Mouse (Mus musculus) CD4-positive, CD25-positive, alpha-beta regulatory T cell, adult 2 months (primary cell): ENCODE data around the gene Clec5a.
"Not testable (repeated sequence)": the region's sequence is repeated elsewhere in the genome, so short reads cannot be mapped to it uniquely, and the experiment has no call there.

ENCODE experiments used
- DNase-seq: peaks from one replicate; pipeline ENCODE4 v3.0.0-alpha.2; 2012; ENCODE audit warnings: low read depth, low spot score

The Clec5a gene

DNA sequence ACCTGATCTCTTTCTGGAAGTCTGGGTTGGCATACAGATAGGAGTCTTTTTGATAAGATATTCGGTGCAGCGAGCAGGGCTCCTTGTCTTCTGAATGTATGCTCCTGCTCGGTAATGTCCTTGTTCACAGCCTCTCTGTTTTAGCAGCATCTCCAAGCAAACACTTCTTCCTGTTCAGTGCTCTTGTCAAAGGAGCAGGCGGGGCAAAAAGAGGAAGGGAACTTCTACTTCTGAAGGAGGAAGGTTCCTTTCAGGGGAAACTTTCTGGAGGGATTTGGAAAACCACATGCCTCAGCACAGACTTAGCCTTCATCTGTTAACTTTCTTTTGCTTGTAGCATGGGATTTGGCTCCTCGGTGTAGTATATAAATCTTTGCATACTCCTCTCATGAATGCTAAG, at the start of gene Clec5a:
Gene Clec5a (minus strand): TSS at position 177 of the 400 bp plus-strand sequence.
- no peak for DNase-seq

DNA sequence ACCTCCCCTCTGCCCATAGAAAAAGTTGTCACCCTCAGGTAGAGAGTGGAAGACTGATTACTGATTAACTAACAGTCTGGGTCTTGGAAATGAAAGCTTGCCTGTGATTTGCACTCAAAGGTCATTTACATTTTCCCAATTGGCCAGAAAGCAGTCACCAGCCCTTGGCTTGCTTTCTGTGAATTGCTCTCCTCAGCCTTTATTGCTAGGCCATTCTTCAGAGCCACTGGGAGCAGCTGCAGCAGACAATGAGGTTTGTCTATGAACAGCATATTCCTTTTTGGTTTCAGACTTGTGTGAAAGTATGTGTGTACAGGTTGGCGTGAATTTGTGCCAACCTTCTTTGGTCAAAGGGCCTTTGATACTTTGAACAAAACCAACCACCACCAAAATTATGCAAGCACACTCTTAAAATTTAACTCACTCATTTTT, 49.0 kb upstream of the Clec5a start:
- DNase-seq = no peak

DNA sequence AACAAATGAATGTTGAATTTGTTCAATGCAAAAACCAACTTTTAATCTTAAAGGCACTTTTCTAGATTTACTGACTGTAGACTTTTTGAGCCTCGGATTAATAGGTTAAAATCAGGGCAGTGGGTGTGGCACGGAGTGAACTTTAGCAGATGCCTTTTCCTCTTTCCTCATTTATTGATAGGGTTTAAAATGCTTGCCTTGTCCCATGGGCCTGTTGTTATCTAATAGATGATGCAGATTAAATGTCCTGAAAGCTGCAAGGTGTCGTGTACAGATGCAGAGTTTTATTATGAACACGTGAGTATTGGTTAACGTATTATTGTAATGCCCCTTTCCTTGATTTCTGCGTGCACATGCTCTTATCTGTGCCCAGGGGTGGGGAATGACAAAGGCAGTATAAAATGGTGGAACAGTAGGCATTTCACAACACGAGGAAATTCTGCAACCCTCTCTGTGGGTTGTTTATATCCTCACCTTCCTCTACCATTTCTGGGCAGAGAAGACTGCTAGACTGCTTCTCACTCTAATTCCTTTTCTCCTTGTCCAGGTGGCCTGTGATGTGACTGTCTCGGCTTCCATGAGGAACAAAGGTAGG, 42.9 kb upstream of the Clec5a start, which contains the start of gene Mgam:
Gene Mgam (plus strand): TSS at position 426 of the 595 bp plus-strand sequence.
- no peak for DNase-seq

DNA sequence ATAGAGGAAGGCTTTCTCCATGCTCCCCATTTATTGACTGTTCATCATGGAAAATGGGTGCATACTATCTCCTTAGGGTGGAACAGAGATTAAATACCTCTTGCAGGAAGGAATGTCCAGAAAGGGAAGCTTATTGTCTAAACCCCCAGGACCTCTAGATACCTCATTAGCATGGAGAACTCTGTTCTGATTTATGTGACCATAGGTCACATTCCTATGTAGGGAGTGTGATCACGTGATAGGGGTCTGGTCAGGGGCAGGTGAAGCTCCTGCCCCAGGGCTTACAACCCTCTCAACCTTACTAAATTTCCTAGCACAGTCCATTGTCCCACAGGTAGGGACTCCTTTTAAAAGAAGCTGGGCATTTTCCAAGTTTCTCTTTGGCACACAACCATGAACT, 40.5 kb upstream of the Clec5a start:
- no peak for DNase-seq

DNA sequence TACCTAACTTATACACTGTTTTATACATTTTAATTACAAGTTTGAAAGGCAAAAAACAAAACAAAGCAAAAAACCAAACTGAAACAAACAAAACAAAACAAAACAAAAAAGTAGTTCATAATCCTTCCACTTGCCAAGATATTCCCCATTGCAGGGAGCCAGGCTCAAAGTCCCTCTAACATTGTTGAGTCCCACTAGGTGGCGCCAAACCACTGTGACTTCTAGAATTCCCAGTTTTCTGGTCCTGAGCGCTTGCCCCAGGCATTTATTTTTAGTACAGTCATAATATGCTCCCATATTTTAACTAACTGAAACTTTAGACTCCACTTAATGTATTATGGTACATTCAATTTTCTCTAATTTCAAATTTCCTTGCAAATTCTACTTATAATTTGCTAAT, 32.3 kb upstream of the Clec5a start:
- peak; percentile 51 for DNase-seq

DNA sequence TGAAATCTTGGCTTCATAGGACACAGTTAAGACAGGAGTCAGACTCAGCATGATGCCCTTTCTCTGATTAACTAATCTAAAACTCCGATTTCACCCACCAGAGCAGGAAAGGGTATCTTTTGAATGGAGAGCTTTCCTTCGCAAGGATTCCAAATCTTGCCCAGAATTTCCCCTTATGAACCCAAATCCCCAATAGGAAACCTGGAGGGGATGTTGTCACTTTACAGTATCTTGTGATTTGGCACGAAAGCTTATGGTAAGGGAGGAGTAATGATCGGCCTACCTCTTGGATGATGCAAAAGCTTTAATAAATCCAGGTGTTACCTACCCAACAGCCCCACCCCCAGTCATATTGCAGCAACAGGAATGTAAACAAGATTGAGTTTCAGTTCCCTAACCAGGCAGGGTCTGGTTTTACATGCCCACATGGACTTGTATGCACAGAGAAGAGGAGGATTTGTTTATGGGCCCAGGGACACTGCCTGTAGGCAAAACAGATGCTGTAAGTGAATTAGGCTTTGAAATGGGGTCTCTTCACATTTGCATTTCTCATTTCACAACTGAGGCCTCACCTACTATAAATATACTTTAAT, 27.7 kb upstream of the Clec5a start, which contains the start of gene Tas2r138:
Gene Tas2r138 (minus strand): TSS at position 51 of the 593 bp plus-strand sequence.
- DNase-seq = no peak

DNA sequence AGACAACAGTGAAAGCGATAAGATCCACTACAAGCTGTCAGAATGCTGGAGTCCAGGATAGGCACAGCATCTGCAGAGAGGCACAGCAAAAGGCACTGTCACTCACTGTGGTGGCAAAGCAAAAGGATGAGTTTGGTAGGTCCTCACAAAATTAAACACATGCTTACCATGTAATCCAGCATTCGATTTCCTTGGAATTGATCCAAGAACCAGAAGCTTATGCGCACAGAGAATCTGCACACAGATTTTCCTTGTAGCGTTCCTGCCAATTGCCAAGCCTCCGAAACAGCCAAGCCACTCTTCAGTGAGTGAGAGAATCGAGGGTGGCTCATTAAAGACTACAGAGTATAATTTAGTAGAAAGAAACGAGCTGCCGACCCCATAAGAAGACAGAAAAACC, 24.6 kb upstream of the Clec5a start:
- no peak for DNase-seq

DNA sequence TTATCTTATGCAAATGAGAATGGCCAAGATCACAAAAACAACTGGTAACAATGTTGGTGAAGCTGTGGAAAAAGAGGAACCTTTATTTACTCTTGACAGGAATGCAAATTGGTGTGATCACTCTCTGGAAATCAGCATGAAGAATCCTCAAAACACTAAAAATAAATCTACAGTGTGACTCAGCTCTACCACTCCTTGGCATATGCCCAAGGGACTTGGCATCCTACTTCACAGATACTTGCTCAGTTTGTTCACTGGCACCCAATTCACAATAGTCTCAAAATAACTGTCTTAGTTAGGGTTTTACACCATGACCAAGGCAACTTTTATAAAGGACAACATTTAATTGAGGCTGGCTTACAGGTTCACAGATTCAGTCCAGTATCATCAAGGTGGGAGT, 21.8 kb upstream of the Clec5a start:
- DNase-seq = no peak

DNA sequence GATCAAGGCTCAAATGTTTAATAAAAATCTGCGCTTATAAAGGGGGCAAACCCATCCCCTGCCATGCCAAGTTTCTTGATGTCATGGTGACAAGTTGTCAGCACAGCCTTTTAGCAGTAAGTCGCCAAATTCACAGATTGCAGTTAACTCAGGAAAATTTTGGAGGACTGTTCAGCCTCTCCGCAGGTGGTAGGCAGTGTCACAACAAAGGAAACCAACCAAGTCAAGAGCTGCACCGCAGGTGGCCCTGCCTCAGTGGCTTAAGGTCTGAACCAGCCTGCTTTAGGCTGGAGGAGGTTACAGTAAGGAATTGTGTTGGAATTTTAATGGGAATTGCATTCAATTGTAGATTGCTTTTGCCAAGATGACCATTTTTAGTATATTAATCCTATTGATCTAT, 12.9 kb upstream of the Clec5a start:
- not testable (repeated sequence) for DNase-seq

DNA sequence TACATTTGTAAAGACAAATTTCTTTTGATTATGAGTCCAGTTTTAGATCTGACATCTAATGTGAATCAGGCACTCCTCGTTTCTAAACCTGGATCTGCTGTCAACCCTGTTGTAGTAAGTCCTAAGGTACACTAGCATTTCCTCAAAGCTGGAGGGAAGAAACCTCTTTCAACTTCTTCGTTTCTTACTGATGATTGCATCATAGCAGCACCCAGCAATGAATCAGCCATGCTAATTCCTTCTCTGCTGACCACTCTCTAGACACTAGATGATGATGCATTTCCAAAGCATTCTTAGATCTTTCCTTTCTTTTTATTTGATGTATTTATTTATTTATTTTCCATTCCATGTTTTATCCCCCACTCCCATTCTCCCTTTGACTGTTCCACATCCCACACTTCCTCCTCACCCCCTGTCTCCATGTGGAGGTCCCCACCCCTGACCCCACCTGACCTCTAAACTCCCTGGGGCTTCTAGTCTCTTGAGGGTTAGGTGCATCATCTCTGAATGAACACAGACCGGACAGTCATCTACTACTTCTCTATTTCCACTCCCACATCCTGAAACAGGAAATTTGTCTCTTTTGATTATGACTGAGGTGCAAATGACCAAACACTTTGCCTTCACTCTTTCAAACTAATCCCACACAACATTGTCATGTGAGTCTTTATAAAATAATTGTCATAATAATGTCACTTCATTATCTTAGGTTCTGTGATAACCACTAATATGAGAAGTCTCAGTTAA, 9.4 kb upstream of the Clec5a start:
- no peak for DNase-seq

DNA sequence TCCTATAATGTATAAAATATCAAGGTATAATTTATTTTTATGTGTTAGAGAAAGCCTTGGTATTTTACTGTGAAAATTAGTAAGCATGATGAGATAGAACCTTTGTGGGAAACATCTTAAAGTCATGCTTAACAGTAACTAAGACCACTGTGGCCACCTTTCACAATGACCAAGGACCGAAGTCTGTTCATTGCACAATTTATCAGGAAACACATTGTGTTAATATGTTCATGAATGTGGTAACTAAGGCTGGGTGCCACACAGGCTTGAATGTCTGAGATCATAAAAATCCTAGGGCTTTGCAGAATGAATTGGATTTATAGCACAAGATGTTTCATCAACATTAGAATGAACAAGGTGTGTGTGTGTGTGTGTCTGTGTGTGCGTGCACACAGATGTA, 2.7 kb upstream of the Clec5a start:
- no peak for DNase-seq

DNA sequence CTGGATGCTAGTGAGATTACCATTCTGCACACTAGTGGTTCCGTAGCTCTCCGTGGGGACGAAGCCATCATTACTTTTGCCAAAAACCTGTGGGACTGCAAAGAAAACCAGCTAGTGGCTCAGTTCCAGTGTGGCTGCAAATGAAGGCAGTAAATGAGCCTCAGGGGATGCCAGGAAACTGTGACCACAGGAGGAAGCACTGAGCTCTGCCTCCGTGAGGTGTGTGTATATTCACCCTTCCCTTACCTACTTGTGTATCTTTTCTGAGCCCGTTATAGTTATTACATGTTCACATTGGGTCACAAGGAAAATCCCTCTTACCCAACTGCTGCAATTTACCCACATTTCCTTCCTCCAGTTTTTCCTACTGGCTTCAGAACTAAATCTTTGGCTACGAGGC, 1.3 kb downstream of the Clec5a start:
- no peak for DNase-seq

DNA sequence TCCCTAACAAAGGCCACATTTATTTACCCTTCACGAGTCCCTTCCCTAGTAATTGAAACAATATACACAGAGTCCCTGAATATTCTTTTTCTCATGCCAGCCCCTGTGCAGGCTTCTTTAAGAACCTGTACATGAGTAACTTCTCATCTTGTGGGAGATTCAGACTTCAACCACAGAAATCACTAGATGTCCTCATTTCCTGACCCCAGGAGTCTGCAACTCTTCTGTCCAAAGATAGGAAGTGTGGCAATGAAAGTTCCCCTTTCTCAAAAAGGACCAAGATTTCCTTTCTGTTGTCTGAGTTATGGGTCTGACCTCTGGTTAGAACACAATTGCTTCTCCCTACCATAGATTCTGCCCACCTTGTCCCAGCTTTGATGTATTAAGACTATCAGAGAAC, 9.3 kb downstream of the Clec5a start:
- DNase-seq = no peak

DNA sequence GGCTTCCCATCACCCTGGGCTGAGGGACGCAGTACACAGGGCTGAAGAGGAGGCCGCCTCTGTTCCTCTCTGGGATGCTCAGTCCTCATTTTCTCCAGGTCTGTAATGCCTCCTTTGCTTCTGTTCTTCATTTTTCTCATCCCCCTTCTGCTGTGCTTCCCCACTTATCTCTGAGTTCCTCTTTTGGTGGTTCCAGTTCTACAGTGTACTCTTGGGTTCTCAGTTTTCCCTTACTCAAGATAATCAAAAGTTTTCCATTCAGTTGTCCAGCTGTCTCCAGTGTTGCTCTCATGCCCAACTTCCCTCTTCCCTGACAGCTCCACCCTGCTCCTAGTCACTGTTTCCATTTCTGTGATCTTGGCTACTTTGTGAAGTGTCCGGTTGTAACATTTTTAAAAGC, 12.0 kb downstream of the Clec5a start:
- DNase-seq = no peak

DNA sequence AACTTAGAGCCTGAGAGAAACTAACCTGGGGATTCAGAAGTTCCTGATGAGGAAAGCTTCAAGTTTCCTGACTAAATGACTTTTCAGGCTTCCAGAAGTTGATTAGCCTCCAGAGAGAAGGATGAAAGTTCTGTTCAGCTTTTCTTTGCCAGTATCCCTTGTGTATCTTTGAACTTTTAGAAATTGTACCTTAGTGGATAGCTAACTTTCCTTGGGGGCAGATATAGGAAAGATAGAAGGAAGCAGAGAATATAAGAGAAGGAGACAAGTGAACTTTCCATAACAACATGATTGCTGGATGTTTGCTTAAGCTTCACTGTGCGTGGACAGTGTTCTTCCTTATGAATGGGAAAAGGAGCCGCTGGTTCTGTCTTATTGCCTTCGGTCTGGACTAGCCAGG, 16.4 kb downstream of the Clec5a start, which contains the start of gene Olfr460:
Gene Olfr460 (plus strand): TSS at position 301 of the 400 bp plus-strand sequence.
- no peak for DNase-seq

DNA sequence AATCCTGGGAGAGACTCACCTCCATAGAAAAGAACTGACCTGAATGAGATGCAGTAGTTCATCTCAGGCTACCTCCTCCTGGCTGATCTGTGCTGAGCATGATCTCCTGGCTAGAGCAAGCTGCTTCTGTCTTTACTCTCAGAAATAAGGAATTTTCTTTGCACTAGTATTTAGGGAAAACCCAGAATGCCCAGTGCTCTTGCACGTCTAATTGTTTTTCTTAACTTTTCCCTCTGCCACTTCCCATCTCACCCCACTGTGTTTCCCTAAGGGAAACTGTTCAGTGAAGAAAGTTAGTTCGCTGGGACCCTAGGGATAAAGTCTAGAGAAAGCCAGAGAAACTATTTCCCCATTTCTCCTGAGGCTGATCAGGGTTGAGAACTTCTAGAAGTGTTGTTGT, 30.7 kb downstream of the Clec5a start, which contains the start of gene Olfr461:
Gene Olfr461 (minus strand): TSS at position 101 of the 400 bp plus-strand sequence.
- DNase-seq = no peak

DNA sequence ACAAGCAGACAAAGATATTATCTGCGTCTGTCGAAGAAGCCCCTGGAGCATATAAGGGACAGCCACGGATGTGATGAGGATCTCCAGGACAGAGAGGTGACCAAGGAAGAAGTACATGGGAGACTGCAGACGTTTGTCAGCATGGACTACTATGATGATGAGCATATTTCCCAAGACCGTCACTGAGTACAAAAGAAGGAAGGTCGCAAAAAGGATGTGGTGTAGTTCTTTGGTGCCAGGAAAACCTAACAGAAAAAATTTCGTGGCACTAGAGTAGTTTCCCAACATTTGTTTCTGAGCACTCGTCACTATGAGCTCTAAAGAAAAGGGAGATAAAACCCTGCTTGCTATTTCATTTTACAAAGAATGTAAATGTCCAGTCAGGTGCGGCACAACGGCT, 40.9 kb downstream of the Clec5a start:
- no peak for DNase-seq
